Mouse (Mus musculus): ENCODE results near the gene Inpp1.

GRCm38 (mm10) chr1:52866007-52866406 lies 48.5 kb upstream of the Inpp1 start:
- no peak for TF ChIP-seq CTCF (IDR thresholded peaks at IDR 0.05)
- no peak for TF ChIP-seq POLR2A (IDR thresholded peaks at IDR 0.05; ENCODE audit: insufficient read depth, low read depth, low read length)

Data from heart, adult 2 months (tissue).